Mouse (Mus musculus) liver, embryonic 11.5 days (tissue): ENCODE measurements around the gene Dmd. TPM values are rescaled to one million over a fixed set of nuclear protein-coding genes. Genes with fewer than 3 reads are reported as not detected.

Experiments used
- ATAC-seq: fragments of 200-750 bp; cut with Nextera tagmentation; replicated peaks from 2 replicates; pipeline ENCODE4 v1.8.0; 2017; ENCODE audit warnings: moderate number of reproducible peaks, mild to moderate bottlenecking, moderate TSS enrichment, moderate library complexity; ENCODE audit not compliant: low FRiP score
- DNase-seq: peaks from one replicate; pipeline ENCODE4 v3.0.0-alpha.2; 2017; ENCODE audit warnings: low spot score
- H3K27ac ChIP-seq: fragments of 300-500 bp; sonication (generic); 2 replicates; pipeline ENCODE4 v1.5.1; 2014; ENCODE audit warnings: mild to moderate bottlenecking, low read depth, low read length, control low read depth
- H3K27me3 ChIP-seq: fragments of 300-500 bp; sonication (generic); replicated peaks from 2 replicates; pipeline ENCODE4 v1.6.1; 2014; ENCODE audit warnings: low read length, mixed read lengths; ENCODE audit not compliant: control insufficient read depth, insufficient read depth
- H3K36me3 ChIP-seq: fragments of 300-500 bp; sonication (generic); 2 replicates; pipeline ENCODE4 v1.6.1; 2014; ENCODE audit warnings: mild to moderate bottlenecking, low read length, moderate library complexity, mixed read lengths; ENCODE audit not compliant: control insufficient read depth, insufficient read depth
- H3K4me1 ChIP-seq: fragments of 300-500 bp; sonication (generic); replicated peaks from 2 replicates; pipeline ENCODE4 v1.6.1; 2014; ENCODE audit warnings: low read length, mixed read lengths; ENCODE audit not compliant: control insufficient read depth, insufficient read depth
- H3K4me2 ChIP-seq: fragments of 300-500 bp; sonication (generic); 2 replicates; pipeline ENCODE4 v1.6.1; 2014; ENCODE audit warnings: mild to moderate bottlenecking, control low read depth, moderate library complexity
- H3K4me3 ChIP-seq: fragments of 300-500 bp; sonication (generic); 2 replicates; pipeline ENCODE4 v1.5.1; 2014; ENCODE audit warnings: low read depth, low read length, control low read depth
- H3K9ac ChIP-seq: fragments of 300-500 bp; sonication (generic); 2 replicates; pipeline ENCODE4 v1.6.1; 2014; ENCODE audit warnings: low read depth, low read length, control low read depth
- H3K9me3 ChIP-seq: fragments of 300-500 bp; sonication (generic); 2 replicates; pipeline ENCODE4 v1.6.1; 2016; ENCODE audit warnings: low read length, inconsistent platforms, mixed read lengths; ENCODE audit not compliant: control insufficient read depth
- WGBS: fragments of 180-500 bp; shearing (Covaris S2); extraction: QIAGEN DNeasy Blood & Tissue Kit; methylation state at CpG from one replicate; pipeline ENCODE4 v1.1.7; 2014; 5-methylcytosine and 5-hydroxymethylcytosine counted together
- polyA plus RNA-seq: library from polyadenylated mRNA; unstranded; fragments of >200 nt; fragmentation: Nextera tagmentation; extraction: Ambion mirVana; gene quantifications from 2 replicates; pipeline ENCODE4 v1.2.1, GENCODE M21; 2014

Dmd gene
- polyA plus RNA-seq, 1 experiment from 2014 or later: 11.0 TPM

DNA sequence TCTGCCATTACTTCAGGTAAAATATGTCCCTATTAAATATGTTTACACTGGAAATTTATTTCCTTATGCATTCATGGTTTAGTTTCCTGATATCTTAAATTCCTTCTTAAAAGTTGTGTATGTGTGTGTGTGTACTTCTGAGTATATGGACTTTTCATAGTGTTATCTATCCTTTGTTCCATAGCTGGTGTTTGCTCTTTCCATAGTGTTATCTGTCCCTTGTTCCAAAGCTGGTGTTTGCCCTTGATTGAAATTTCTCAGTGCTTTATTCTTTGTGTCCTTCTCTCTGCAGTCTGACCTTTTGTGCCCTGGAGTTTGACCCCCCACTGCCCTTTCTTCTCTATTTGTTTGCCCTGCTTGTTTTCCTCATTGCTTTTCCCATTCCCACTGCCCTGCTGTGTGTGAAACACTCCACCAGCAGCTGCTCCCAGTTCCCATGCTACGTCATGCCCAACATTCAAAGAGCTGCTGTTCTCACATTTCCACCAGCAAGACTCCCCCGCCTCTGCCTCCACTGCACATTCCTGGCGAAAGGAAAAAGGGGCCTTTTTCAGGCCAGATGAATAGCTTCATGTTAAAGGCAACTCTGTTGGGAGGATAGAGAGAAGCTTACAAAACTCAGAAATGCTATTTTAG lies 1911.5 kb downstream of the Dmd start:
- DNase-seq (no peak), ATAC-seq (0 out of 2 replicates have a peak, but pooled peaks have one; percentile 49)
- Histone ChIP-seq H3K9me3 (no peaks in the 10 kb centered on the region), H3K9ac (no peak overlapping the region), H3K4me2 (no peak overlapping the region), H3K27me3 (no peaks in the 10 kb centered on the region), H3K27ac (no peak overlapping the region), H3K4me1 (no peaks in the 10 kb centered on the region), H3K36me3 (no peaks in the 10 kb centered on the region), H3K4me3 (no peak overlapping the region)
- 52% methylated on average over 3 of the region's 3 CpGs for WGBS

GRCm38 (mm10) chrX:84873090-84873489 lies 1924.4 kb downstream of the Dmd start:
- ATAC-seq (no peak), DNase-seq (no peak)
- Histone ChIP-seq H3K36me3 (no peaks in the 10 kb centered on the region), H3K4me1 (no peaks in the 10 kb centered on the region), H3K9ac (no peak overlapping the region), H3K4me3 (no peak overlapping the region), H3K27ac (no peak overlapping the region), H3K9me3 (no peaks in the 10 kb centered on the region), H3K27me3 (no peaks in the 10 kb centered on the region), H3K4me2 (no peak overlapping the region)
- WGBS: 73% methylated on average over 4 of the region's 4 CpGs

- 63% methylated on average over 3 of the region's 3 CpGs for WGBS
- Histone ChIP-seq H3K4me1 (no peaks in the 10 kb centered on the region), H3K9ac (no peak overlapping the region), H3K4me2 (no peak overlapping the region), H3K27me3 (no peaks in the 10 kb centered on the region), H3K4me3 (no peak overlapping the region), H3K36me3 (no peaks in the 10 kb centered on the region), H3K27ac (no peak overlapping the region), H3K9me3 (no peaks in the 10 kb centered on the region)
- DNase-seq: no peak
- no peak for ATAC-seq
Measured at GRCm38 (mm10) chrX:84878125-84878524, 1929.5 kb downstream of the Dmd start.

GRCm38 (mm10) chrX:84932715-84933473 lies 1984.2 kb downstream of the Dmd start:
- 78% methylated on average over 10 of the region's 10 CpGs for WGBS
- ATAC-seq (no peak), DNase-seq (no peak)
- Histone ChIP-seq H3K9ac (no peak overlapping the region), H3K4me2 (no peak overlapping the region), H3K4me1 (no peaks in the 10 kb centered on the region), H3K4me3 (no peak overlapping the region), H3K27ac (no peak overlapping the region), H3K9me3 (no peaks in the 10 kb centered on the region), H3K36me3 (no peaks in the 10 kb centered on the region), H3K27me3 (no peaks in the 10 kb centered on the region)

DNA sequence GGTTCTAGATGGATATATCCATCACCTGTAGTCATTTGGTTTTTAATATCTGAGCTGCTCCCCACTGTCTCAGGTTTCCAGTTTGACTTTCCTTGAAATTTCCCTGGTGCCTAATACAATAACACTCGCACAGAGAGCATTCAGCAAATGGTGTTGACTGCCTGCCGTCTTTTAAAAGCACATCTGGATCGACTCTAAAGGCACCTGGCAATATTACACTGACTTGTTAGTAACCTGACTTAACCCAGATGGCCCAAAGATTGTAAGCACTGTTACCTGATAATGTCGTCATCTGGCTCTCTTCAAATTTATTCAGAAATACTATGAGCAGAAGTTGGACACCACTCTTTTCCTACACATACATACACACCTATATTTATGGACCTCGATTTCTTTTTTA lies 2011.9 kb downstream of the Dmd start:
- no peak for DNase-seq
- no peaks in the 10 kb centered on the region for H3K9me3 ChIP-seq
- no peak for ATAC-seq
- no peaks in the 10 kb centered on the region for H3K27me3 ChIP-seq
- H3K27ac ChIP-seq: no peak overlapping the region
- no peak overlapping the region for H3K9ac ChIP-seq
- H3K4me1 ChIP-seq: no peaks in the 10 kb centered on the region
- WGBS: 64% methylated on average over 5 of the region's 5 CpGs
- no peaks in the 10 kb centered on the region for H3K36me3 ChIP-seq
- H3K4me3 ChIP-seq: no peak overlapping the region
- H3K4me2 ChIP-seq: no peak overlapping the region

- Histone ChIP-seq H3K27ac (no peak overlapping the region), H3K36me3 (no peaks in the 10 kb centered on the region), H3K27me3 (no peaks in the 10 kb centered on the region), H3K9ac (no peak overlapping the region), H3K4me1 (no peaks in the 10 kb centered on the region), H3K9me3 (no peaks in the 10 kb centered on the region), H3K4me2 (no peak overlapping the region), H3K4me3 (no peak overlapping the region)
- ATAC-seq (no peak), DNase-seq (no peak)
- 55% methylated on average over 6 of the region's 6 CpGs for WGBS
Measured at GRCm38 (mm10) chrX:84960972-84961371, 2012.3 kb downstream of the Dmd start.

DNA sequence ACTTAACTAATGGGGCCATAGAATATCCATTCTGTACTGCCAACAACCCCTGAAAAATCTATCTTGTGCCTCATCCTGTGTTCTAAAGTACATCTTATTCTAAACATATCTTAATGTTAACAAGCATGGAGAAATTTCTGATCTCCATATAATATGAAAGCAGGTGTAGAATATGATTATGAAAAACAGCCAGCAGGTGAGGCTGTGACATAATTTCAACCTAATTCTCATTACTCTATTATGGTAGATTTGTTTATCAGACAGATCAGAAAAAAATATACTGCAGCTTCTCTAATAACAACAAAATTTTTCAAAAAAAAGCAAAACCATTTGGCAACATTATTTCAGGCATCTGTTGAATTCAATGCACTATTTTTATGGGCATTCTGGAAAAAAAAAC lies 2059.6 kb downstream of the Dmd start:
- Histone ChIP-seq H3K9ac (no peak overlapping the region), H3K4me2 (no peak overlapping the region), H3K4me3 (no peak overlapping the region), H3K9me3 (no peaks in the 10 kb centered on the region), H3K36me3 (no peaks in the 10 kb centered on the region), H3K27ac (no peak overlapping the region), H3K4me1 (no peaks in the 10 kb centered on the region), H3K27me3 (no peaks in the 10 kb centered on the region)
- no peak for DNase-seq
- ATAC-seq: no peak

- Histone ChIP-seq H3K9me3 (no peaks in the 10 kb centered on the region), H3K36me3 (no peaks in the 10 kb centered on the region), H3K4me1 (no peaks in the 10 kb centered on the region), H3K4me2 (no peak overlapping the region), H3K4me3 (no peak overlapping the region), H3K9ac (no peak overlapping the region), H3K27ac (no peak overlapping the region), H3K27me3 (no peaks in the 10 kb centered on the region)
- 56% methylated on average over 8 of the region's 8 CpGs for whole genome bisulfite sequencing
- DNase-seq (no peak), ATAC-seq (no peak)
Measured at GRCm38 (mm10) chrX:85041466-85042058, 2092.9 kb downstream of the Dmd start.

DNA sequence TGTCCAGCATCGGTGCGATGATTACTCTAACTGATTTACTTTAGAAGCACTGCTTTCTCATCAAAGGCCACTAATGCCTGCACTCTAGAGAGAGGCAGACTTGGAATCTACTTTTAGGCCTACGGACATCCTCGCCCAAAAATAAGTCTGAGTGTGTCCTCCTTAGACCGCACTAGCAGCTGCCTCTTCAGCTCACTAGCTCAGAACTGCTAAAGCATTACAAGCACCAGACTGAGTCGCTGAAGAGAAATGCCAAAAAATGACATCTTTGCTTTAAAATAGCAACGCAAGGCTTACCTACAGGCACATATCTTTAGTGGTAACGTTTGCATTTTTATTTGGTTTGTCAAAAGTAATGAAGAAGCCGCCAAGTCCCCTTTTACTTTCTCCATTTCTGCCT lies 2098.0 kb downstream of the Dmd start:
- no peaks in the 10 kb centered on the region for H3K4me1 ChIP-seq
- WGBS: 89% methylated on average over 9 of the region's 9 CpGs
- DNase-seq: no peak
- H3K9ac ChIP-seq: no peak overlapping the region
- H3K27me3 ChIP-seq: peaks cover 7% of the 10 kb centered on the region; the same call in 1 of the 2 replicates
- no peaks in the 10 kb centered on the region for H3K36me3 ChIP-seq
- no peak overlapping the region for H3K27ac ChIP-seq
- no peak overlapping the region for H3K4me3 ChIP-seq
- no peak overlapping the region for H3K4me2 ChIP-seq
- ATAC-seq: no peak
- no peaks in the 10 kb centered on the region for H3K9me3 ChIP-seq
